Mouse (Mus musculus): ENCODE results near the gene Sgf29. TPM values are rescaled to one million over a fixed set of nuclear protein-coding genes. Genes with fewer than 3 reads are reported as not detected.
A peak's percentile ranks its signal among the peaks of the same experiment; 100 is the strongest.

Sgf29 gene
- 29.1 and 31.0 TPM in 2 replicates for polyA plus RNA-seq (2015; fragmentation: Nextera tagmentation; extraction: Ambion mirVana)

DNA sequence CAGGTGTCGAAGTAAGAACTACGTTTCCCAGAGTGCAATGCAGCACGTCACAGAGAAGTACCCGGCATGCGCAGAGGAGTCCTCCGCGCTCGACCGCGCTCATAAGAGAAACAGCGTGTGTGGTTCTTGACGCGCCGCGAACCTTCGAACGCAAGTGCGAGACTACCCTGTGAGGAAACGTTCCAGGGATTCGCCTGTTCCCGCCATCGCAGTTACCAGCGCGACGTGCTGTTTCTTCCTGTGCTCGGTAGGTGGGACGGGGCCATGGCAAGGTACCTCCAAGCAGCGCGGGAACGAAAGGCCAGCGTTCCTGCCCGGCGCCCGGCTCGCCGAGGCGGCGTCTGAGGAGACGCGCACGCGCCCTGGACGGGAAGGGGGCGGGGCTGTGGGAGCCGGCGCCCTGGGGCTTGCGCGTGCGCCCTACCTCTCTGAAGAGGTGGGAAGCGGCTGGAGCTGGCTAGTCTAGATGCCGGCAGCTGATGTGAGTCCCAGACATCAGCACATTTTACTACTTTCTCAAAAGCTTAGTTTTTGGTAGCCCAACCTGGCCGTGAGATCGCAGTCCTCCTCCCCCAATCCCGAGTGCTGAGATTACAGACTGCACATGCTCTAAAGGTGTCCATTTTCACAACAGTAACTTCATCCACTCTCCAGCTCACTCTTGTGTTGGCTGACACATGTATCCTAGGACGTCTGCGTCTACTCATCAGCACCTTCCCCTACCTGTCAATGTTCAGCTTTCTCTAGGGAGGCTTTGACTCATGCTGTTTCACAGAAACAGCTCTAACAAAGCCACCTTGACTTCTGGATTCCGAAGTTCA, at the start of gene Sgf29:
Gene Sgf29 (plus strand): TSS at position 79 of the 821 bp plus-strand sequence.
- Histone ChIP-seq H3K36me3 (replicated peaks) (no peaks in the 10 kb centered on the region), H3K4me3 (replicated peaks) (peak within 1 kb of the TSS; percentile 80), H3K4me1 (replicated peaks) (peaks cover 58% of the 10 kb centered on the region), H3K4me2 (peak within 1 kb of the TSS; percentile 89), H3K9me3 (replicated peaks) (no peaks in the 10 kb centered on the region), H3K27me3 (no peaks in the 10 kb centered on the region), H3K9ac (peak within 1 kb of the TSS; percentile 78), H3K27ac (replicated peaks) (peak within 1 kb of the TSS; percentile 98)
- 1% methylated on average over 57 of the region's 57 CpGs for WGBS (ENCODE audit: insufficient replicate concordance)
- ATAC-seq (ENCODE audit: insufficient read depth), result peak; percentile 97

DNA sequence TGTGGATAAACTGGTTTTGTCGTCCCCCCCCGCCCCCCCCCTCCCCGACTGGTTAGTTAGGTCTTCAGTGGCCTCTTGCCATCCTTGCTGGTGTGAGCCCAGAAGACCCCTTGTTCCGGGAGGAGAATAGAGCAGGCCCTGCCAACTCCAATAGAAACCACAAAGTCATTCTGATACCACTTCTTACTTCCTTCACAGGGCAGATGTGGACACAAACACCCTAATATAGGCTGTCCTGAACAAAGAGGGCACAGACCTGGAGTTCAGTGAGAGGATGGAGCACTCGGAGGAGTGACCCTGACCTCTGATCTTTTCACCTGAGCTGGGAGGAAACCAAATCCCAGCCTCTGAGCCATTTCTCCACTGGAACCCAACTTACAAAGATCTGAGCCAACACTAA, 47.2 kb upstream of the Sgf29 start:
- no peak overlapping the region for H3K4me3 ChIP-seq (replicated peaks)
- no peak overlapping the region for H3K9ac ChIP-seq
- H3K4me1 ChIP-seq (replicated peaks), result 0 out of 2 replicates have a peak, but pooled peaks cover 11% of the 10 kb centered on the region
- no peak overlapping the region for H3K4me2 ChIP-seq
- no peaks in the 10 kb centered on the region for H3K9me3 ChIP-seq (replicated peaks)
- H3K27ac ChIP-seq (replicated peaks), result no peak overlapping the region
- no peak for ATAC-seq (ENCODE audit: insufficient read depth)
- 20% methylated on average over 4 of the region's 5 CpGs for WGBS (ENCODE audit: insufficient replicate concordance)
- no peaks in the 10 kb centered on the region for H3K27me3 ChIP-seq
- no peaks in the 10 kb centered on the region for H3K36me3 ChIP-seq (replicated peaks)

DNA sequence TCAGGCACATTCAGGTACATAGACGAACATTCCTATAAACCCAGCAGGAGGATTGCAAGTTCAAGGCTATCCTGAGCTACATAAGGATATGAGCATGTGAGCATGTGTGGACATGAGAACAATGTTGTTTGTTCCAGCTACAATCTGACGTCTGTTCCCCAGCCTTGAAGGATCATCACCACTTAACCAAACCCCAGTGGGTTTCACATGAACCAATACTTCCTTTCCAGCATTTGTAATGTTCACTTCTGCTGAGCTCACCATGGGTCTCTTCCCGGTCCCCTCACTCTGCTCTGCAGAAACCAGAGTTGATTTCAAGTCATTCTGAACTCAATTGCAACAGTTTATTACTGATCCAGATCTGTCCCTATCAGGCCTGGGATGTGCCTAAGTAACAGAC, 46.5 kb upstream of the Sgf29 start:
- H3K4me1 ChIP-seq (replicated peaks), result 0 out of 2 replicates have a peak, but pooled peaks cover 11% of the 10 kb centered on the region
- no peaks in the 10 kb centered on the region for H3K36me3 ChIP-seq (replicated peaks)
- 41% methylated on average over 3 of the region's 3 CpGs for WGBS (ENCODE audit: insufficient replicate concordance)
- no peak overlapping the region for H3K4me2 ChIP-seq
- no peak overlapping the region for H3K27ac ChIP-seq (replicated peaks)
- no peak for ATAC-seq (ENCODE audit: insufficient read depth)
- H3K9ac ChIP-seq, result no peak overlapping the region
- no peak overlapping the region for H3K4me3 ChIP-seq (replicated peaks)
- no peaks in the 10 kb centered on the region for H3K27me3 ChIP-seq
- no peaks in the 10 kb centered on the region for H3K9me3 ChIP-seq (replicated peaks)

DNA sequence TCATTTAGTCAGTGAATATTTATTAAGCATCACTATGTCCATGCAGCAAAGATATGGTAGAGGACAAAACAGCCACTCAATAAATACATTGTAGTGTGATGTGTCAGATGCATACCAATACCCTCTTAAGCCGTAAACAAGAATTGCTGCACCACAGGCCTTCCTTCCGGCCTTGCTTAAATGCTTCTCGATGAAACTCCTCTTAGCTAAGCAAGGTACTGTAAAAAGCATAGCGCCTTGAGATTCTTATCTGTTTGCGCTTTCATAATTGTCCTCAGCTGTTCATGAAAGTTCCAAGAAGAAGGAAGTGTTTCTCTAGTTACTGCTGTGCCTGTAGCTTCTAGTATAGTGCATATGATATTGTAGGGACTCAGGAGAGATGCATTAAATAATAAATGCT, 42.5 kb upstream of the Sgf29 start:
- Histone ChIP-seq H3K27ac (replicated peaks) (no peak overlapping the region), H3K4me3 (replicated peaks) (no peak overlapping the region), H3K9ac (no peak overlapping the region), H3K4me1 (replicated peaks) (0 out of 2 replicates have a peak, but pooled peaks cover 4% of the 10 kb centered on the region), H3K27me3 (no peaks in the 10 kb centered on the region), H3K36me3 (replicated peaks) (no peaks in the 10 kb centered on the region), H3K4me2 (no peak overlapping the region), H3K9me3 (replicated peaks) (no peaks in the 10 kb centered on the region)
- ATAC-seq (ENCODE audit: insufficient read depth), result no peak
- 45% methylated on average over 5 of the region's 5 CpGs for WGBS (ENCODE audit: insufficient replicate concordance)

DNA sequence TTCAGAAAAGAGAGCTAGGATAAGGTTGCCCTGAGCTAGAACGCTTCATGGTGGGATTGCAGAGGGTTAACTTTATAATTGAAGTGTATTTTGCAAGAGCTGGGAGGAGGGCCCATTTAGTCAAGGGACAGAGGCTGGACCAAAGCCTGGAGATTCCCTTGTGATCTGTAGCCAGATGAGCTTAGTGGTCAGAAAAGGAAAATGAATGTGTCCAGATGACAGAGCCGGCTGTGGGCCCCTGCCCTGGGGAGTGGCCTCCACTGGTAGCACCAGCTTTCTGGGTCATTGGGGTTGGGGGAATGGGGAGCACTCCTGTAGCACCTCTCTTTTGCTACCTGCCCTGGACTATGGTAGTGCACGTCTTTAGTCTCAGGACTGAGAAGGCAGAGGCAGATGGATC, 42.0 kb upstream of the Sgf29 start:
- 66% methylated on average over 3 of the region's 3 CpGs for WGBS (ENCODE audit: insufficient replicate concordance)
- no peaks in the 10 kb centered on the region for H3K9me3 ChIP-seq (replicated peaks)
- H3K27ac ChIP-seq (replicated peaks), result no peak overlapping the region
- H3K36me3 ChIP-seq (replicated peaks), result no peaks in the 10 kb centered on the region
- H3K9ac ChIP-seq, result no peak overlapping the region
- H3K4me1 ChIP-seq (replicated peaks), result 0 out of 2 replicates have a peak, but pooled peaks cover 3% of the 10 kb centered on the region
- ATAC-seq (ENCODE audit: insufficient read depth), result no peak
- H3K27me3 ChIP-seq, result no peaks in the 10 kb centered on the region
- H3K4me2 ChIP-seq, result no peak overlapping the region
- no peak overlapping the region for H3K4me3 ChIP-seq (replicated peaks)

DNA sequence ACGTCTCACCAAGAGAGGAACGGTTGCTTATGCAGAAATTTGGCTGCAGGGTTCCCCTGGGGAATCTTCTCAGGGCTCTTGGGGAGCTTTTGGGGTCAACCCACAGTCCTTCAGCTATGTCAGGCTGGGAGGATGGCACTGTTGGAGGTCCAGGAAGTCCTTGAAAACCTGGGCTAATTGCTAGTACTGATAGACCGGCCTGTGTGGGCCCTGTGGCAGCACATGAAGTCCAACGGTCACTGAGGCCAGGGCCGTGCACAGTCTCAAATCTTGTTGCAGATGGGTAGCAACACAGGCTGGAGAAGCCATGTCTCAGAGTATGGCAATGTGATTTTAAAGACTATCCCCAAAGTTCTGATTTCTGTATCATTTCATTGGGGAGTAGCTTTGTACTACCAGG, 41.3 kb upstream of the Sgf29 start:
- H3K36me3 ChIP-seq (replicated peaks), result no peaks in the 10 kb centered on the region
- H3K4me1 ChIP-seq (replicated peaks), result 0 out of 2 replicates have a peak, but pooled peaks cover 3% of the 10 kb centered on the region
- H3K9me3 ChIP-seq (replicated peaks), result no peaks in the 10 kb centered on the region
- H3K9ac ChIP-seq, result no peak overlapping the region
- ATAC-seq (ENCODE audit: insufficient read depth), result no peak
- H3K4me2 ChIP-seq, result no peak overlapping the region
- no peaks in the 10 kb centered on the region for H3K27me3 ChIP-seq
- WGBS (ENCODE audit: insufficient replicate concordance), result 57% methylated on average over 5 of the region's 5 CpGs
- no peak overlapping the region for H3K4me3 ChIP-seq (replicated peaks)
- H3K27ac ChIP-seq (replicated peaks), result no peak overlapping the region

DNA sequence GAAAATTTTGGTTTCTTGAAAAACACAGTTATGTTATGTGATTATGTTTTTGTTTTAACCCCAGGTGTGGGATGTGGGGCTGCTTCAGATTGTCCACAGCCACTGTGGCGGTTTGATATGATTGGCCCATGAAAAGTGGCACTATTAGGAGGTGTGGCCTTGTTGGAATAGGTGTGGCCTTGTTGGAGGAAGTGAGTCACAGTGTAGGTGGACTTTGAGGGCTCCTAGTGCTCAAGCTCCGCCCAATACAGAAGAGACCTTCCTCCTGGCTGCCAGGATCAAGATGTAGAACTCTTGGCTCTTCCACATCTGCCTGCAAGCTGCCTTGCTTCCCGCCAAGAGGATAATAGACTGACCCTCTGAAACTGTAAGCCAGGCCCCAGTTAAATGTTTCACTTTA, 36.4 kb upstream of the Sgf29 start:
- H3K4me3 ChIP-seq (replicated peaks), result no peak overlapping the region
- H3K9ac ChIP-seq, result no peak overlapping the region
- H3K4me1 ChIP-seq (replicated peaks), result 0 out of 2 replicates have a peak, but pooled peaks cover 3% of the 10 kb centered on the region
- no peak overlapping the region for H3K27ac ChIP-seq (replicated peaks)
- 63% methylated on average over 3 of the region's 3 CpGs for WGBS (ENCODE audit: insufficient replicate concordance)
- no peak for ATAC-seq (ENCODE audit: insufficient read depth)
- H3K27me3 ChIP-seq, result no peaks in the 10 kb centered on the region
- no peak overlapping the region for H3K4me2 ChIP-seq
- no peaks in the 10 kb centered on the region for H3K36me3 ChIP-seq (replicated peaks)
- H3K9me3 ChIP-seq (replicated peaks), result no peaks in the 10 kb centered on the region

DNA sequence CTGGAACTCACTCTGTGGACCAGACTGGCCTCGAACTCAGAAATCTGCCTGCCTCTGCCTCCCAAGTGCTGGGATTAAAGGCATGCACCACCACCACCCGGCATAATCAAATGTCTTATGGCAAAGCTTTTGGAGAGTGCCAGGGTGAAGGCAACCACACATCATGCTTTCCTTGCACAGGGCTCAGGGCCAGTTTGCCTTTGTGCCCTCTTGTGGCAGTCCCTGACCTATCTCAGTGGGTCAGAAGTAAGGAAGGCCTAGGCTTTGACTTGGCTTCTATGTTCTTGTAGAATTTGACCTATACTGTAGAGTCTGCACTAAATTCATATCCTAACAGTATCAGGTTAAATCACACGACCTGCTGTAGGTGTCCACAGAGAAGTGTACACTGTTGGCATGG, 32.4 kb upstream of the Sgf29 start:
- Histone ChIP-seq H3K27ac (replicated peaks) (no peak overlapping the region), H3K4me1 (replicated peaks) (peaks cover 12% of the 10 kb centered on the region), H3K4me2 (no peak overlapping the region), H3K9me3 (replicated peaks) (no peaks in the 10 kb centered on the region), H3K9ac (no peak overlapping the region), H3K4me3 (replicated peaks) (no peak overlapping the region), H3K27me3 (no peaks in the 10 kb centered on the region), H3K36me3 (replicated peaks) (no peaks in the 10 kb centered on the region)
- ATAC-seq (ENCODE audit: insufficient read depth), result no peak
- 46% methylated on average over 3 of the region's 3 CpGs for WGBS (ENCODE audit: insufficient replicate concordance)

DNA sequence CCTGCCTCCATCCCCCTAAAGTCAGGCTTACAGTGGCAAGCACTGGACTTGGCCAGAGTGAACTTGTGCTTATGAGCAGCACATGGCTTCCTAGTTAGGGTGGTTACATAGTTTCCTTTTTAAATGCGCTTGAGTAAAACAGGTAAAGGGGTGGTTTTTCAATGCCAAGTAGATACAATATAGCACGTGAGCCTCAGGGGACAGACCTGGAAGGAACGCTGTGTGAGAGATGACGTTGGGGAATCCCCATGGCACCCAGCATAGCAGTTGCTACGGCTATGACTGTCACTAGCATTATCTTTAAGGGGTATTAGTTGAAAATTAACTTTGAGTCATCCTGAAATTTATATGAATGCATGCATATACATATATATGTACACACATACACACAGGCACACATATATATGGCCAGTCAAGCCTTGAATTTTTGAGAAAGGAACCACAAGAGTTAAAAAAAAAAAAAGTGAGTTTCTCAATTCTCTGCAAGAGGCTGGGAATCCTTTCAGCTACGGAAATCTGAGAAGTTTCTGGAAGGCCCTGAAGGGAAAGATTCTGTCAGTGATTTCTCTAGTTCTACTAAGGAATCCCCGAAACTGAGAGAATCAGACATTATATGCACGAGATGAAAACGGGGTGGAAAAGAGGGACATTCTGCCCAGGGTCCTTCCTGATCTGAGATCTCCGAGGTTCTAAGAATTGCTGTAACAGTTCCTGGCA, 29.4 kb upstream of the Sgf29 start:
- Histone ChIP-seq H3K27me3 (no peaks in the 10 kb centered on the region), H3K36me3 (replicated peaks) (no peaks in the 10 kb centered on the region), H3K9me3 (replicated peaks) (no peaks in the 10 kb centered on the region), H3K4me2 (no peak overlapping the region), H3K9ac (no peak overlapping the region), H3K27ac (replicated peaks) (no peak overlapping the region), H3K4me3 (replicated peaks) (no peak overlapping the region), H3K4me1 (replicated peaks) (peaks cover 36% of the 10 kb centered on the region)
- ATAC-seq (ENCODE audit: insufficient read depth), result no peak
- whole genome bisulfite sequencing (ENCODE audit: insufficient replicate concordance), result 69% methylated on average over 10 of the region's 10 CpGs

DNA sequence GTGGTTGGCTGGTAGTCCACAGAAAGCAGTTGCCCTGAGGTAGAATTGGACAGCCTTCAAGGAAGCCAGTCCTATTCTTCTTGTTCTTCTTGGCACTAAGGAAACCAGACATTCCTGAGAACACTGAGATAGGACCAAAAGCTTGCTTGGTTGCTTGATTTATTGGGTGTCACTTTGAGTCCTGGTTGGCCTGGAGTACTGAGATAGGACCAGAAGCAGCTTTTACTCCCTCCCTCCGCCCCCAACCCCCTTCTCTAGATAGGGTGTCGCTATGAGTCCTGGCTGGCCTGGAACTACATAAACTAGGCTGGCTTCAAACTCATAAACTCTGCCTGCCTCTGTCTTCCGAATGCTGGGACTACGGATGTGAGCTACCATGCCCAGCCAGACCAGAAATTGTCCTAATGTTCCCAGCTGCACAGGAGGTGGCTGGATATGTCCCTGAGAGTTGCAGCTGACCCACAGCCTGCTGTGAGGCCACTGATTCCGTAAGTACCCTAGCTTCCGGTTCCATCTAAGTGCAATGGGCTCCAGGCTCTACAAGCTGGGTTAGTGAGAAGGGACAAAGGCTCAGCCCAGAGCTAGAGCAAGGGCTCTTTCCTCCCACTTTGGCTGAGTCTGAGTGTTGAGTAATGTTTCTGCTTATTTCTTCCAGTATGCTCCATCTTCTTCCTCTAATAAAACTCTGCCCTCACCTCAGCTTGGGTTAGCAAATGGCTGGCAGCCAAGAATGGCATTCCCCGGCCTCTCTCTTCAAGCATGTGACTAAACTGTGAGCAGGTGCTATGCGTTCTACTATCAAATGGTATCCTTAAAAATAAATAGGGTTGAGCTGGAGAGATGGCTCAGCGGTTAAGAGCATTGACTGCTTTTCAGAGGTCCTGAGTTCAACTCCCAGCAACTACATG, 27.4 kb upstream of the Sgf29 start:
- H3K4me2 ChIP-seq, result 0 out of 2 replicates have a peak overlapping the region, but pooled peaks have one; percentile 3
- no peak overlapping the region for H3K4me3 ChIP-seq (replicated peaks)
- H3K27ac ChIP-seq (replicated peaks), result no peak overlapping the region
- H3K36me3 ChIP-seq (replicated peaks), result no peaks in the 10 kb centered on the region
- H3K27me3 ChIP-seq, result no peaks in the 10 kb centered on the region
- no peaks in the 10 kb centered on the region for H3K9me3 ChIP-seq (replicated peaks)
- no peak overlapping the region for H3K9ac ChIP-seq
- peaks cover 50% of the 10 kb centered on the region for H3K4me1 ChIP-seq (replicated peaks)
- 0 out of 2 replicates have a peak, but pooled peaks have one; percentile 45 for ATAC-seq (ENCODE audit: insufficient read depth)
- 53% methylated on average over 9 of the region's 9 CpGs for WGBS (ENCODE audit: insufficient replicate concordance)

Data from liver, embryonic 15.5 days (tissue).